Mouse (Mus musculus) gonadal fat pad, adult 2 months (tissue): ENCODE results near the gene Bhlhe41. TPM values are rescaled to one million over a fixed set of nuclear protein-coding genes. Genes with fewer than 3 reads are reported as not detected.

Experiments used
- DNase-seq: peaks from one replicate; pipeline ENCODE4 v3.0.0-alpha.2; 2012; ENCODE audit warnings: low read depth
- polyA plus RNA-seq: library from polyadenylated mRNA; depleted of rRNA; stranded (reverse); fragments of >200 nt; gene quantifications from 2 replicates; pipeline ENCODE4 v1.2.3, GENCODE M21; 2012; rRNA removed

Bhlhe41 gene
- polyA plus RNA-seq, 1 experiment, result 17.5 TPM

GRCm38 (mm10) chr6:145845611-145846010 lies 19.7 kb downstream of the Bhlhe41 start:
- no peak for DNase-seq

- no peak for DNase-seq
Measured at GRCm38 (mm10) chr6:145835359-145835758, 30.0 kb downstream of the Bhlhe41 start.

- DNase-seq, result no peak
Measured at GRCm38 (mm10) chr6:145832927-145833326, 32.4 kb downstream of the Bhlhe41 start.

- no peak for DNase-seq
Measured at GRCm38 (mm10) chr6:145830617-145831016, 34.7 kb downstream of the Bhlhe41 start.

GRCm38 (mm10) chr6:145830117-145830516 lies 35.2 kb downstream of the Bhlhe41 start:
- DNase-seq, result no peak

- no peak for DNase-seq
Measured at GRCm38 (mm10) chr6:145829062-145829835, 36.1 kb downstream of the Bhlhe41 start.

- no peak for DNase-seq
Measured at GRCm38 (mm10) chr6:145826305-145826704, 39.1 kb downstream of the Bhlhe41 start.

GRCm38 (mm10) chr6:145823588-145824234 lies 41.6 kb downstream of the Bhlhe41 start:
- DNase-seq, result peak; percentile 64

- no peak for DNase-seq
Measured at GRCm38 (mm10) chr6:145823103-145823502, 42.3 kb downstream of the Bhlhe41 start.

GRCm38 (mm10) chr6:145822218-145822617 lies 43.1 kb downstream of the Bhlhe41 start:
- no peak for DNase-seq

- DNase-seq, result no peak
Measured at GRCm38 (mm10) chr6:145819151-145819550, 46.2 kb downstream of the Bhlhe41 start.

- no peak for DNase-seq
Measured at GRCm38 (mm10) chr6:145815200-145815599, 50.2 kb downstream of the Bhlhe41 start.

GRCm38 (mm10) chr6:145811174-145811573 lies 54.2 kb downstream of the Bhlhe41 start:
- no peak for DNase-seq

GRCm38 (mm10) chr6:145810015-145810414 lies 55.3 kb downstream of the Bhlhe41 start:
- no peak for DNase-seq

GRCm38 (mm10) chr6:145809566-145809965 lies 55.8 kb downstream of the Bhlhe41 start:
- DNase-seq, result no peak

Other genes starting within 250 kb of the Bhlhe41 start
- gene Tuba3b, start 249.8 kb downstream of the Bhlhe41 start, polyA plus RNA-seq, result 1.7 and 5.1 TPM in 2 replicates
- gene Rassf8, start 118.8 kb downstream of the Bhlhe41 start, polyA plus RNA-seq, result 23.1 and 23.7 TPM in 2 replicates
- gene Sspn, start 66.1 kb upstream of the Bhlhe41 start, polyA plus RNA-seq, result 14.3 and 15.5 TPM in 2 replicates